Mouse (Mus musculus) lung, postnatal 4 days (tissue): ENCODE data around the gene Pde4b.
"Not testable (repeated sequence)": the region's sequence is repeated elsewhere in the genome, so short reads cannot be mapped to it uniquely, and the experiment has no call there.

Experiments used
- DNase-seq, 2 experiments: peaks; one replicate each; pipeline ENCODE4 v3.0.0; 2021

Gene Pde4b

GRCm38 (mm10) chr4:102483354-102484018 is 396.1 kb downstream of the Pde4b start:
- no peak for DNase-seq

GRCm38 (mm10) chr4:102484738-102485137 is 397.4 kb downstream of the Pde4b start:
- no peak for DNase-seq

- peak in 1 of 2 experiments; percentile 42 for DNase-seq
Measured at GRCm38 (mm10) chr4:102486134-102486920, 399.0 kb downstream of the Pde4b start.

- DNase-seq = no peak
Measured at GRCm38 (mm10) chr4:102486921-102487240, 399.5 kb downstream of the Pde4b start.

GRCm38 (mm10) chr4:102488000-102488399 is 400.7 kb downstream of the Pde4b start:
- no peak for DNase-seq

- no peak for DNase-seq
Measured at GRCm38 (mm10) chr4:102491468-102492123, 404.3 kb downstream of the Pde4b start.

- no peak for DNase-seq
Measured at GRCm38 (mm10) chr4:102492911-102493310, 405.6 kb downstream of the Pde4b start.

- no peak for DNase-seq
Measured at GRCm38 (mm10) chr4:102493342-102494128, 406.2 kb downstream of the Pde4b start.

- not testable (repeated sequence) for DNase-seq
Measured at GRCm38 (mm10) chr4:102494203-102494602, 406.9 kb downstream of the Pde4b start.

GRCm38 (mm10) chr4:102495001-102495400 is 407.7 kb downstream of the Pde4b start:
- no peak for DNase-seq

- DNase-seq = peak in 1 of 2 experiments; percentile 26
Measured at GRCm38 (mm10) chr4:102495474-102495873, 408.1 kb downstream of the Pde4b start.

- DNase-seq = no peak
Measured at GRCm38 (mm10) chr4:102496269-102497177, 409.2 kb downstream of the Pde4b start.

- no peak for DNase-seq
Measured at GRCm38 (mm10) chr4:102497221-102497620, 409.9 kb downstream of the Pde4b start.

GRCm38 (mm10) chr4:102498169-102498919 is 411.0 kb downstream of the Pde4b start:
- no peak for DNase-seq

GRCm38 (mm10) chr4:102498920-102499316 is 411.6 kb downstream of the Pde4b start:
- DNase-seq = no peak

- no peak for DNase-seq
Measured at GRCm38 (mm10) chr4:102505714-102506113, 418.4 kb downstream of the Pde4b start.

- DNase-seq = peak; percentile 41 to 44
Measured at GRCm38 (mm10) chr4:102506376-102507280, 419.3 kb downstream of the Pde4b start.

- no peak for DNase-seq
Measured at GRCm38 (mm10) chr4:102507344-102507743, 420.0 kb downstream of the Pde4b start.

GRCm38 (mm10) chr4:102507753-102508152 is 420.4 kb downstream of the Pde4b start:
- no peak for DNase-seq

GRCm38 (mm10) chr4:102510061-102510460 is 422.7 kb downstream of the Pde4b start:
- DNase-seq = no peak
